Mouse (Mus musculus) cerebellum, postnatal 4 days (tissue): Measurements from ENCODE around the gene Nags.

Experiments
- DNase-seq, 2 experiments: peaks; one replicate each; pipeline ENCODE4 v3.0.0; 2022; ENCODE audit warnings: low spot score in 2 of 2, mixed read lengths in 1 of 2

The Nags gene

DNA sequence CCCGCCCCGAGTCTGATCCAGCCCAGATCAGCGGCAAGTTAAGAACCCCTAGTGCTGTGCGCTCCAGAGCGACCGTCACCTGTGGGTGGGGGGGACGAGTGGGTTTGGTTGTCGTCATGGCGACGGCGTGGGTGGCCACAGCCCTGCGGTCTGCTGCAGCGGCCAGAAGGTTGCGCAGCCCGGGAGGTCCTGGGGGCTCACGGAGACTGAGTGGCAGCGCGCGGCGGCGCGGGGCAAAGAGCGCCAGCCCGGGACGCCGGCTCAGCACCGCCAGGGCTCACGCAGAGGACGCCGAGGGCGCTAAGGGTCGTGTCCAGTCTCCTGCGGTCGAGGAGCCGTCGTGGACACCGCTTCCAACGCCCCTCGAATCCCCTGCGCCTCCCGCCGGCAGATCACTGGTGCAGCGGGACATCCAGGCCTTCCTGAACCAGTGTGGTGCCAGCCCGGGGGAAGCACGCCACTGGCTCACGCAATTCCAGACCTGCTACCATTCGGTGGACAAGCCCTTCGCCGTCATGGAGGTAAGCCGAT is at the start of gene Nags:
Nags (plus strand) TSS at position 43 of the 531 bp plus-strand sequence.
- DNase-seq = no peak

DNA sequence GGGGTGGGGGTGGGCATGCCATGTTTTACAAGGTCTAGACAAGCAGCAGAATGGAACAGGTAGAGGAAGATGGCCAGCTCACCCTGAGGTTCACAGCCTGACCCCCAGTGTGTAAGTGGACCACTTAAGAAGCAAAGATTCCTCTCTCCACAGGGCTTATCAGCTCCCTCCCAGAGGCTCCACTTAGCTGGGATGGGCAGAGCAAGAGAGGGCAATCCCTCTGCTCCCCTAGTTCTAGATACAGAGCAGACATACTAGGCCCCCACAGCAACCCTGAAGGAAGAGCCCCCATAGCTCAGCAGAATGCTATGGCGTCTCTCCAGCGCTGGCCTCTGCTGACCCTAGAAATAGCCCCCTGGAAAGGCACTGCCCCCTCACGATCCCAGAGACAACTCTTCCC is 49.6 kb upstream of the Nags start:
- no peak for DNase-seq

DNA sequence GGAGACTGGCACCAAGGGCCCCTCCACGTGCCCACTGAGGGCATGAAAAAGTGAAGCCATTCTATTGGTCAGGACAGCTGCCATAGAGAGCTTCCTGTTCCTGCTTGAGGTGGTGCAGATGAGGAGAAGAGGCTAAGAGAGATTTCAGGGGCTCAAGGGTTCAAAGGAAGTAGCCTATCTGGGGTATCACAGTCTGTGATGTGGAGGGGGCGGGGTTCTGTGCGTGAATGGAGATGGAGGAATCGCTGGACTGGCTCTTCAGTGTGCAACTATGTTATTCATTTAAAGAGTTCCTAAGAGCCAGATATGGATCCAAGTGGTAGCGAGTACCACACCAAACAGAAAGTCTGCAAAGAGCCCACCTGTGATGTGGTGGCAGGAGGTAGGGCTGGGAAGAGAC is 48.9 kb upstream of the Nags start:
- DNase-seq = no peak

DNA sequence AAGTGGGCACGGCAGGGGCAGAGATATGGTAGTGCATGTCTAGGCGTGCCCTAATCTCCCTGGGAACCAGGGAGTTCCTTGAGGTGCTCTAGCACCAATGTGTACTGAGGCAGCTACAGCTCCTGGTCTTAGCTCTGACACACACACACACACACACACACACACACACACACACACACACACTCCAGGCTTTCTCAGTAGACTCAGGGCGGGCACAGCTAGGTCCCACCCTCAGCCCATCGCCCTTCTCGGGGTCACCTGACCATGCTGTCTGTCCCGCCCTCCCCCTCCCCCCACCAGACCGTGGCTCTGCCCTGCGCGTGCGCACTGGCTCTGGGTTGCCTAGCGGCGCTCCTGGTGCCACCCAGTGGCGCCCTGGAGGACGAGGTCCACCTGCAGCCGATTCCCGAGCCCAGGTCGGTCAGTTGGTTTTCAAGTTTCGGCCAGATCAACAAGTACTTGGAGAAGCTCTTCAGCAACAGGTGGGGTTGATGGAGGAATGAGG is 48.4 kb upstream of the Nags start:
- DNase-seq = peak; percentile 49 to 68

DNA sequence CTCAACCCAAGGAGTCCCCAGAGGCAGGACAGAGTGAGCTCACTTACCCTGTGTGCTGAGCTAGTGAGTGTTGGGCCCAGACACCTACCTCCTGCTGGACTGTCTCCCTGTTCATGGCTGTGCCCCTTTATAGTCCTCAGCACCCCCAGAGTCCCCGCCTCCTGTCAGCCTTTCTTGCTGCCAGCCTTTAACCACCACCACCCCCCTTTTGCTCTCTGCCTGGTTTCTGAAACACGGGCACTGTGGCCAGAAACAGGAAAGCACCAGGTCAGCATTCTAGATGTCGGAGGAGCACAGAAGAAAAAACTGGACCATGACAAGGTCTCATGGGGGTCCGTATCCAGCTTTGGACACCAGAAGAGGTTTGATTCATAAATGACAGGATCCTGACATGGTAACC is 44.1 kb upstream of the Nags start, which contains the start of gene Ppy:
Ppy (minus strand) TSS at position 101 of the 400 bp plus-strand sequence.
- no peak for DNase-seq

DNA sequence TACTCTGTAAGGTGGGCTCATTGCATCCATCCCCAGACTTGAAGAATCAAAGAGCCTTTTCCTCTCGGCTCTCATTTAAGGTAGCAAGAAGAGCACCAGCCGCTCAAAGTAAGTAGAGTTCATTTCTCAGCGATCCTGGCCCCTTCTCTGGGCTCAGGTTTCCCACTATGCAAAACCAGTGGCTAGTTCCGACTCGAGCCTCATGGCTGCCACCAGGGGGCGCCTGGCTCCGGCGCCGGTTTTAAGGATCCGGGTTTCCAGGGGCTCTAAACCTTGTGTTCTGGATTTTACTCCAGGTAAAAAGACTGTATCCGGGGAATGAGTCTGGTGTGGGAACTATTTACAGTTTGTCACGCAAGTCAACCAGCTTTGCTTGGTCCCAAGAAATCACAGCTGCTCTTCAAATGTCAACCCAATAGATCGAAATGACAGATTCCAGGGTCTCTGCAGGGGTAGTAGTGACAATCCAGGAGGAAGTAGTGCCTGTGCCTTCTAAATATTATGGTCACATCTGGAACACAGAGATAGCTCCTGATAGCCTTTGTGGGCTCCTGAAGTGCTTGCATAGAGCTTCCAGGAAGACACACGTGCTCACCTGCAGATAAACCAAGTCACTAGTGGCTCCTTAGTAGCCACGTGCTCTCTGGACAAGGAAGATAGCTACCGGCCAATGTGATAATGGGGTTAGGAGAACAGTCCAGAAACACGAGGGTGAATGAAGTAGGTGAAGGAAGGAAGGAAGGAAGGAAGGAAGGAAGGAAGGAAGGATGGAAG is 42.6 kb upstream of the Nags start:
- peak; percentile 67 to 79 for DNase-seq

DNA sequence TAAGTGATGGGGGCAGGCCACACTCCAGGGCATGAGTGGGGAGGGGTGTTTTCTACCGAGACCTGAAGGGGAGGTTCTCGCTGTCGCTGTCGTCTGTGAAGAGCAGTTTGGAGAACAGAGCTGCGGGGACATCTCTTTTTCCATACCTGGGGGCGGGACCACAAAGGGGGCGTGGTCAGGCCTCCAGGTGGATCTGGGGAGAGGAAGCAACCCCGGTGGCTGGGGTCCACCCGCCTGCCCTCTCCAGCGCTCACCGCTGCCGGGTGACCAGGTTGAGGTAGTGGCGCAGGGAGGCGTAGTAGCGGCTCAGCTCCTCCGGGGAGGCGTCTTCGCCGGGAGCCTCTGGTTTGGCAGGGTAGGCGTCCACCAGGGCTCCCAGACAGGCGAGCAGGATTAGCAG is 38.4 kb upstream of the Nags start:
- no peak for DNase-seq

DNA sequence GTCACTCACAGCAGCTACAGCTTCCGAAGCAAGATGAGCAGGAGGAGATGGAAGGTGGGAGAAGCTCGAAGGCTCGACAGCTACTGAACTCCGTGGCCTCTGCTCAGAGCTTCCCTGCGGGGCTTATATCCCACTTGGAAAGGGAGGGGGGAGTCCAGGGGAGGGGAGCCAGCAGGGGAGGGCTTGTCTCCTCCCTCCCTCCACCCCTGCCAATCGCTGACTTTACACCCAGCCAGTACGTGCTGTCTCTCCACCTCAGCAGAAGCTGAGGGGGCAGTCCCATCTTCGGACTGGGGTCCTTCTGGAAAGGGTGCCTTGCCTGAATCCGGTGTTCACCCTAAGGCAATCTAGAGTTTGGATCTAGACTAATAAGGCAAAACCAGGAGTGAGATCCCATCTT is 37.6 kb upstream of the Nags start, which contains the start of gene Pyy:
Pyy (minus strand) TSS at position 101 of the 400 bp plus-strand sequence.
- no peak for DNase-seq

DNA sequence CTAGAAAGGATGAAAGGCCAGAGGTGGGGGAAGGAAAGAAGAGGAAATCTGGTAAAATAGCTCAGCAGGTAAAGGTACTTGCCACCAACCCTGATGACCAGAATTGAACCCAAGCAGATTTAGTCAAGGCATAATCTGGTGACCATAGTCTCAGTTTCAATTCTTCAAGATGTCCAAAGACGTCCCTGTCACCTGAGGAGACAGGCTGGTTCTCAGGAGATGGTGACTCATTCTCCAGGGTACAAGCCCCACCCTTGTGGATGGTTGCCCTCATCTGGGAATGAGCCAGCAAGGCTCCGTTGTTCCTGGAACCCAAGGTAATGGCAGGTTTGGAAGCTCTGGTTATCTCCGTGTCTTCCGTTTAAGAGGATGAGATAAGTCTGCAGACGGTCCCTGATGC is 33.7 kb upstream of the Nags start:
- no peak for DNase-seq

DNA sequence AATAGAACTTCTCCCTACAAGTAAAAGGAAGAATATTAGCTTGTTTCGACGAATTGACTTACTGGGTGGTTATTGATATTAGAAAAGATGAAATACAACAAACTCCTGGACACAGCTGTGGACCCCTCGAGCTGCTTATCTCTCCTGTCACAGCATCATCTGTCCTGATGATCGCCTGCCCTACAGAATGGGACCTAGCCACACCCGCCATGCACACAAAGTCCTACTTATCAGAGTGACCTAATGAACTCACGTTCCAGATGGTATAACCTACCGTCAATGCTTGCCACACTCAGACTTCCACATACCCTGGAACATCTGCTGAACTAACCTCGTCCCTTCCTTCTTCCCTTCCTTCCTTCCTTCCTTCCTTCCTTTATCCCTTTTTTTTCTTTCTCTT is 29.1 kb upstream of the Nags start:
- DNase-seq = no peak

DNA sequence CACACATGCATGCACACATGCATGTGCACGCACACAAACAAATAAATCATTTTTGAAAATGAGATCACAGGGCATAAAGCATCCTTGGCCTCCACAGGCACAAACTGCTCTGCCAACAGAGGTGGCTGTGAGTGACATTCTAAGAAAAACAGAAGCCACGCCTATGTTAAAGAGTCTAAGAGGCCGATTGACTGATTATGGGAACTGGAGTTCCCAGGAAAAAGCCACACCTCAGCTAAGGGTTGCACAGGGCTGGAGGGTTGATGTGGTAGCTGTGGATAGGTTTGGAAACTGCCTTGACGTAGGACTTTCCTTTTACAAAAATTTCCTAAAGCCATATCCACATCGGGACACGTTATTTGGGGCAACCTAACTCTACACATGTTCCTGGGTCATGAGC is 27.9 kb upstream of the Nags start:
- DNase-seq = no peak

DNA sequence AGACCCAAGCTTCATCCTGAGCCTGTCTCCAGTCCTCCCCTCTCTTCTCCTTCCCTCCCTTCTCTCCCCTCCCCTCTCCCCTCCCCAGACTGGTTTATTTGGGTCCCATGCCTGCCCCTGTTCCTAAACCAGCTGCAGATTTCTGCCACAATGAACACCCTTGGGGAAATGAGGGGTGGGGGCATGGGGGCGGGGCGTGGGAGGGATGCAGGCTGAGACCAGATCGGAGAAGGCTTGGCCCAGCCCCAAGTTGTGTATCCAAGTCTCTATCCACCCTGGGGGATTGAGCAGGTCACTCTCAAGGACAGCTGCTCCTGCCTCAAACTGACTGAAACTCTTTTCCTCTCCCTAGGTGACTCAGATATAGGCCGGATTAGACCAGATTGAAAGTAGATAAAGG is 10.8 kb upstream of the Nags start:
- DNase-seq = no peak

DNA sequence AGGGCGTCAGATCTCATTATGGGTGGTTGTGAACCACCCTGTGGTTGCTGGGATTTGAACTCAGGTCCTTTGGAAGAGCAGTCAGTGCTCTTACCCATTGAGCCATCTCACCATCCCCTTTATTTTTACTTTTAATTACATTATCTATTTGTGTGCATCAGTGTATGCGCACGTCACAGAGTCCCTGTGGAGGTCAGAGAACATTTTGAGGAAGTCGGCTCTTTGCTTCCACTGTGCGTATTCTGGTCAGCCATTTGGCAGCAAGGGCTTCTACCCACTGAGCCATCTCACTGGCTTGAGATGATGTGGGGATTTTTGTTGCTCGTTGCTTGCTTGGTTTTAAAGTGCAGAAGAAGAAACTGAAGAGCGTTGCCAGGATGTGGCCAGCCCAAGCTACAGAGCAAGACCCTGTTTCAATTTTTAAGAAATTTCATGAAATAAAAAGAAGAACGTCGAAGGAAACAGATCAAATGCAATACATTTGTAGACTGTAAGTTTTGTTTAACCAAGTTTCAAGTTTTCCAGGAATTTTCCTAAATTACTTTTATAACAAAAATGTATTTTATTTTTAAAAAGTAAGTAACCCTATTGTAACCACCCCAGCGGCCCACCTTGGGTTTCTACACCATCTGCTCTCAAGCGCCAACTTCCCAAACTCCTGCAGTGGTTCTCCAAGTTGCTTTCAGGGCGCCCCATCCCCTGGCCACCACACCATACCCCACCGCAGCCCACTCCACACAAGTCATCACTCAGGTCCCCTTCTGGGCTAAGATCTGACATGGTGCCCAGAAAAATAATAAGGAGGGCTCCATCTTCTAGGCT is 7.5 kb upstream of the Nags start:
- no peak for DNase-seq

DNA sequence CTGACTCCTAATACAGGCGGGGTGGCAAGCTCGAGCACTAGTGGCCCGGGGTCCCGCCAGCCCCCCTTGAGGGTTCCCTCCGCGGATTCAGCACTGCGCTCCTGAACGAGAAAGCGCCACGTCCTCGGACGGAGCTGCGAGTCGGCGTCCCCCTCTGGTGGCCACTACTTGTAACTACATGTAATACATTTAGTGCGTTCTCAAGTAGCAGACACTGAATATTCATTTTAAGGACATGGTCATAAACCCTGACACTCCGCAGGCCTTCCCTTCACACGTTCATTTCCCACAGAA is 6.9 kb upstream of the Nags start:
- DNase-seq = peak; percentile 51 to 77

DNA sequence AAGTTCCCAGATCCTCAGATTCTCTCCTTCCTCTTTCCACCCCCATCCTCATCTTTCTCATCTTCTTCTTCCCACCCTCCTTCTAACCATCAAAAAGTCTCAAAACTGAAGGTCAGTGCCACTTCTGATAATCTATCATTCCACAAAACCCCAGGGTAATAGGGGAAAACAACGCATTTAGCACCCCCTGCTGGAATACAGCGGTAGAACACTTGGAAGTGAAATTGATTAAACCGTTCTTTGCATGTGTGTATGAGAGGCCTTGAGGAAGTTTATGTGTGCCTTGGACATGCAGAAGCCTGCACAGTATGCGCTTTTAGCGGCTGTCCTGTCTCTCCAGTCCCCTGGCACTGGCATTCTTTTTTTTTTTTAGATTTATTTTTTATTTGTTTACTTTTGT is 4.8 kb upstream of the Nags start:
- peak in 1 of 2 experiments; percentile 62 for DNase-seq

DNA sequence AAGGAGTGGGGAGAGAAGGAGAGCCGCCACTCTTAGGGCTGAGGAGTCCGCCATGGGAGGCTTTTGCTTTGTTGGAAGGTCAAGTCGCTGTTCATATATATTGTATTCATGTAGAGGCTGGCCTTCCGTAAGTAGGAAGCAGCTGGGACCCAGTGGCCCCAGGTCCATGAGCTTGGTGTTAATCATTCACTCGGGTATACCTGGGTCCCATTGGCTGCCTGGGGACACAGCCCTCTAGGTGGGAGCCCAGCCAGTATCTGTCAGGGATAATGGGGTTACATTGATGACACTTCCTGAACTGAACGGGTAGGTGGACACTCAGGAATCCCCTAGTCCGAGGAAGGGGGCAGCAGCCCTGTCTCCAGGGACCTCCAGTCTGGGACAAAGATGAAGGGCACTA is 3.0 kb upstream of the Nags start:
- no peak for DNase-seq

DNA sequence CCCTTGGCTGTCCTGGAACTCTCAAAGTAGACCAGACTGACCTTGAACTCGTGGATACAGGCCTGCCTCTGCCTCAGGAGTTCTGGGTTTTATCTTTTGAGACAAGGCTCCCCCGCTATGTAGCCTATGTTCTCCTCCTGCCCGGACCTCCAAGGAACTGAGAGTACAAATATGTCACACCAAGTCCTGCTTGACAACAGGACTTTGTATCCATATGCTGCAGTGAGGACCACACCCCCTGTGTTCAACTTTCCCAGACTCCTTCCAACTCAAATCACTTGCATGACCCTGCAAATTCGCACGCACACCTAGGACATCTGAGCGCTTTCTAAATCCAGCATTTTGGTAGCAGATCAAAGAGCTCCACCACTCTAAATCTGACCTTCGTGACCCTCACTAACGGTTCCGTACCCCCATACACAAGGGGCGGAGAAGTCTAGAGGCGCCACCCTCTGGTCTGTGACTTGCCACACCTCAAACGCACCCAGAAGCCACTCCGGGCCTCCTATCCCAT is 299 bp upstream of the Nags start:
- no peak for DNase-seq

DNA sequence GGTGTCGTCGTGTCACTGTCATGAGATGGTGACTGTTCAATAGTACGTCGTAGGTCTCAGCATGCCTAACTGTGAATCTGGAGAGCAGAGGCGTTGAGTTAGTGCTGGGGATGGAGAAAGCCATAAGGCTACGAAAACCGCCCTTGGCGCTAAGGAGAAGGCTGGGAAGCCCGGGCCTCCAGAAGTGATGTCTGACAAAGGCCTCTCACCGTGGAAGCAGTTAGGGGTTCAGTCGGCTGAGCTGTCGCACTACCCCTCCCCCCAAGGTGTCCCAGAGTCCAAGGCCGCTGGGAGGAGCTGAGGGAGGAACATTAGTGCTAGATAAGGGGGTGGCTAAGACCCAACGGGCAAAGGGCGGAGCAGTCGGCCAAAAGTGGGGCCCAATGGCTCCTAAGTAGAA is 692 bp downstream of the Nags start:
- DNase-seq = no peak

DNA sequence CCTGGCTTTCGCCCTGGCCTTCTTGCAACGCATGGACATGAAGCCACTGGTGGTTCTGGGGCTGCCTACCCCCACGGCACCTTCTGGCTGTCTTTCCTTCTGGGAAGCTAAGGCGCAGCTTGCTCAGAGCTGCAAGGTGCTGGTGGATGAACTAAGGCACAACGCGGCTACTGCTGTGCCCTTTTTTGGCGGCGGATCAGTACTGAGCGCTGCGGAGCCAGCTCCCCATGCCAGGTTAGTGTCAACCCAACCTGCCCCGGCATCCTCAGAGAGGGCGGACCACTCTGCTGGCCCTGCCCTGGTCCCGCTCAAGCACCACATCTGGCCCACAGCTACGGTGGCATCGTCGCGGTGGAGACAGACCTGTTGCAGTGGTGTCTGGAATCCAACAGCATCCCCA is 1.2 kb downstream of the Nags start:
- no peak for DNase-seq

DNA sequence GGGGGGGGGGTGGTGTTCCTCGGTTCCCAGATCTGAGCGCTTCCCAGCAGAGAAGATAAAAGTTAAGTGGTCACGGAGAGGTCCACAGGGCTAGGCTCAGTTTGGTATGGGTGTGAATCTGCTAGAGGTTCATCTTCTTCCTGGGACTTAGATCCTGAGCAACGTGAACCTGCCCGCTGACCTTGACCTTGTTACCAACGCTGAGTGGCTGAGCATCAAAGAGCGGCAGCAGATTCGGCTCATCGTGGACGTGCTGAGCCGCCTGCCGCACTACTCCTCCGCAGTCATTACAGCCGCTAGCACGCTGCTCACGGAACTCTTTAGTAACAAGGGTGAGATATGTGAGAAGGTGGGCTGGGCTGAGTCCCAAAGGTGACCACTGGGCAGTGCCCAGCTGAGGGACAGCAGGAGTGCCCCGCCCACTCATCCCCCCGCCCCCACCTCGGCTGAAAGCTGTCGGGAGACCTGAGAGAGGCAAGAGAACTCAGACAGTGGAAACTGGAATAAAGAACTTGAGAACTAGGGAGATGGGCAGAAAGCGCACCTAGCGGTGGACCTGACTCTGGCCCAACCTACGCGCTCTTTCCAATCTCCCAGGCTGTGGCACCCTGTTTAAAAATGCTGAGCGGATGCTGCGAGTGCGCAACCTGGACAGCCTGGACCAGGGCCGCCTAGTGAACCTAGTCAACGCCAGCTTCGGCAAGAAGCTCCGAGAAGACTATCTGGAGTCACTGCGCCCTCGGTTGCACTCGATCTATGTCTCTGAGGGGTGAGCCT is 2.1 kb downstream of the Nags start:
- no peak for DNase-seq

DNA sequence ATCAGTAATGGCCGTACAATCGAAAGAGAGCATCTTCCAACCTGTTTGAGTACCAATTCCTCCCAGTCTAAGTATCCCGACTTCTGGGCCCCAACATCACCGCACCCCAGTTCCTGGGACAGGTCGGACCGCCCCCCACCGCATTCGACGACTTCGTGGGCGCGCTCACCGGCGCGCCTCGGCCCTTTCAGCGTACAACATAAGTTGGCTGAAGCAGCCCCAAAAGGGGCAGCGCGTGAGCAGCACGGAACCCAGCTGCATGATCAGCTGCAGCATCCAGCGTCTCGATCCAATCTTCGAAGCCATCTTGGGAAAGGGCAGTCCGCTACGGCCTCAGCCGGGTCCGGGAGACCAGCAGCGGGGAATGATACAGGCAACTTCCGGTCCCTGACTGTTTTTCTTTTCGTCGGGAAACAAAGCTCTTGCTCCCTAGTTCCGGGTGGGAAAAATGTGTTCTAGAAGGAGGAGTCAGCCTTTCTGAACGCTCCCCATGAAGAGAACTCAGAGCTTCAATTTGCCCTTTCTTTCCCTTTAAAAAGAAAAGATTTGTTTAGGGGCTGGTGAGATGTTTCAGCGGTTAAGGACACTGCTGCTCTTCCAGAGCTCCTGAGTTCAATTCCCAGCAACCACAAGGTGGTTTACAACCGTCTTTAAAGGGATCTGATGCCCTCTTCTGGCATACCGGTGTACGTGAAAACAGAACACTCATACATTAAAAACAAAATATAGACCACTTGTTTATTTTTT is 10.9 kb downstream of the Nags start, which contains the start of gene Tmem101:
Tmem101 (minus strand) TSS at position 366 of the 747 bp plus-strand sequence.
- DNase-seq = peak; percentile 77 to 88
